Mouse (Mus musculus) heart, postnatal 0 days (tissue): ENCODE measurements around the gene Gm47969. TPM values are rescaled to one million over a fixed set of nuclear protein-coding genes. Genes with fewer than 3 reads are reported as not detected.
"Not testable (repeated sequence)": the region's sequence is repeated elsewhere in the genome, so short reads cannot be mapped to it uniquely, and the experiment has no call there.

Experiments used
- ATAC-seq: fragments of 200-750 bp; cut with Nextera tagmentation; 2 replicates; pipeline ENCODE4 v1.8.0; 2017; ENCODE audit warnings: low read depth, moderate number of reproducible peaks, moderate library complexity; ENCODE audit not compliant: insufficient read depth
- DNase-seq: peaks from one replicate; pipeline ENCODE4 v3.0.0-alpha.2; 2016; ENCODE audit warnings: low spot score
- H3K27ac ChIP-seq: fragments of 300-500 bp; sonication (generic); 2 replicates; pipeline ENCODE4 v1.5.1; 2014; ENCODE audit warnings: low read depth, mild to moderate bottlenecking
- H3K27me3 ChIP-seq: fragments of 300-500 bp; sonication (generic); 2 replicates; pipeline ENCODE4 v1.6.1; 2014; ENCODE audit warnings: low read length, mixed read lengths; ENCODE audit not compliant: control insufficient read depth, insufficient read depth
- H3K36me3 ChIP-seq: fragments of 300-500 bp; sonication (generic); replicated peaks from 2 replicates; pipeline ENCODE4 v1.6.1; 2014; ENCODE audit warnings: low read length, mixed read lengths; ENCODE audit not compliant: control insufficient read depth, insufficient read depth
- H3K4me1 ChIP-seq: fragments of 300-500 bp; sonication (generic); 2 replicates; pipeline ENCODE4 v1.6.1; 2014; ENCODE audit warnings: antibody characterized with exemption; ENCODE audit not compliant: control insufficient read depth, insufficient read depth
- H3K4me2 ChIP-seq: fragments of 300-500 bp; sonication (generic); 2 replicates; pipeline ENCODE4 v1.6.1; 2014; ENCODE audit warnings: low read depth, mild to moderate bottlenecking, low read length, moderate library complexity
- H3K4me3 ChIP-seq: fragments of 300-500 bp; sonication (generic); 2 replicates; pipeline ENCODE4 v1.5.1; 2014; ENCODE audit warnings: low read depth, low read length
- H3K9ac ChIP-seq: fragments of 300-500 bp; sonication (generic); replicated peaks from 2 replicates; pipeline ENCODE4 v1.6.1; 2014; ENCODE audit warnings: low read depth, low read length, mixed read lengths
- H3K9me3 ChIP-seq: fragments of 300-500 bp; sonication (generic); replicated peaks from 2 replicates; pipeline ENCODE4 v1.6.1; 2016; ENCODE audit warnings: low read length; ENCODE audit not compliant: control insufficient read depth
- CTCF ChIP-seq: IDR thresholded peaks from 2 replicates; pipeline ENCODE4 v1.5.1; 2016; ENCODE audit warnings: antibody characterized with exemption, control low read depth, low read depth
- EP300 ChIP-seq: IDR thresholded peaks from 2 replicates; pipeline ENCODE4 v1.6.1; 2016; ENCODE audit warnings: antibody characterized with exemption, low read depth
- WGBS: fragments of 180-500 bp; shearing (Covaris S2); extraction: QIAGEN DNeasy Blood & Tissue Kit; methylation state at CpG from one replicate; pipeline ENCODE4 v1.1.7; 2014; 5-methylcytosine and 5-hydroxymethylcytosine counted together
- polyA plus RNA-seq: library from polyadenylated mRNA; unstranded; fragments of >200 nt; fragmentation: Nextera tagmentation; extraction: Ambion mirVana; gene quantifications from 2 replicates; pipeline ENCODE4 v1.2.1, GENCODE M21; 2015
- total RNA-seq: library from RNA; depleted of rRNA; stranded (reverse); fragments of >200 nt; gene quantifications from 2 replicates; pipeline ENCODE4 v1.2.3, GENCODE M21; 2014; ENCODE audit warnings: low replicate concordance; rRNA removed

The Gm47969 gene
- total RNA-seq, result not detected in 2 replicates
- polyA plus RNA-seq, result not detected in 2 replicates

DNA sequence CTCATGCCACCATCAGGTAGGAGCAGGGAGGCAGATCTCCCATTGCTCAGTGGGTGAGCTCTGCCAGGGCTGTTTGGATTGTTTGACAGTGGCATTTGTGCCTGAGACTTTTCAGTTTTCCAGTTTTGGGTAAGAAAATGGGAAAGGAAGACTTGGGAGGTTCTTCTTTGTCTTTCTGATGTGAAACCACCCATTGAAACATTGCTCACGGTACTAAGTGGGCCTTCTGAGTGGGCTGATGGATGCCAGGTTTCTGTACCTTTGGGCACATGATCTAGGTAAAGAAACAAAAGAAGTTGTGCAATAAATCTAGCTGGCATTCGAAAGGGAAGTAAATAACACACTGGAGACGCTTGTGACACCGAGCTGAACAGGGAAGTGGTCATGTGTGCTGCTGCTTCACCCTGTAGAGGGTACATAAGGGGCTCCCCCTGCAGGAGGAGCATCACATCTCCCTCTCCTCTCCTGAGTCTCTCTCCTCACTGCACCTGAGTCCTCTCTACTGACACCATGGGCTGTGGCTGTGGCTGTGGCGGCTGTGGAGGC, at the start of gene Gm47969:
TSS of gene Gm47969 (plus strand) at position 51 of the 546 bp plus-strand sequence.
- no peak within 1 kb of the TSS for H3K27ac ChIP-seq
- H3K27me3 ChIP-seq, result no peaks in the 10 kb centered on the region
- WGBS, result 70% methylated on average over 5 of the region's 5 CpGs
- no peak for DNase-seq
- H3K4me2 ChIP-seq, result no peak within 1 kb of the TSS
- H3K9me3 ChIP-seq, result no peaks in the 10 kb centered on the region
- no peaks in the 10 kb centered on the region for H3K4me1 ChIP-seq
- H3K36me3 ChIP-seq, result no peaks in the 10 kb centered on the region
- H3K9ac ChIP-seq, result no peak within 1 kb of the TSS
- TF ChIP-seq EP300 (no peak), CTCF (no peak)
- H3K4me3 ChIP-seq, result no peak within 1 kb of the TSS
- ATAC-seq, result no peak

DNA sequence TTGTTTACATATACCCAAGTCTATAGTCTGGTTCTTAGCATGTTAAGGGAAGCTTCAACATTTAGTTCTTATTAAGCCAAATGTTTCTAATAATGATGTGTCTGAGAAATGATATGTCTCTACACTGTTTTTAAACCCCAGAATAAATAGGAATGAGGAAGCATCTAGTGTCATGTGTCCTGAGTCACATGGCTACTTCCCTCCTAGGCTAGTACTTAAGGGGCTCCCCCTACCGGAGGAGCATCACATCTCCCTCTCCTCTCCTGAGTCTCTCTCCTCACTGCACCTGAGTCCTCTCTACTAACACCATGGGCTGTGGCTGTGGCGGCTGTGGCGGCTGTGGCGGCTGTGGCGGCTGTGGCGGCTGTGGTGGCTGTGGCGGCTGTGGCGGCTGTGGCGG, 44.4 kb upstream of the Gm47969 start, which contains the start of gene Gm47959:
TSS of gene Gm47959 (plus strand) at position 243 of the 400 bp plus-strand sequence.
- not testable (repeated sequence) for H3K9me3 ChIP-seq, H3K4me1 ChIP-seq, DNase-seq, H3K4me3 ChIP-seq, ATAC-seq, H3K4me2 ChIP-seq, H3K27me3 ChIP-seq, H3K9ac ChIP-seq, H3K27ac ChIP-seq, H3K36me3 ChIP-seq
- WGBS, result 92% methylated on average over 7 of the region's 9 CpGs

DNA sequence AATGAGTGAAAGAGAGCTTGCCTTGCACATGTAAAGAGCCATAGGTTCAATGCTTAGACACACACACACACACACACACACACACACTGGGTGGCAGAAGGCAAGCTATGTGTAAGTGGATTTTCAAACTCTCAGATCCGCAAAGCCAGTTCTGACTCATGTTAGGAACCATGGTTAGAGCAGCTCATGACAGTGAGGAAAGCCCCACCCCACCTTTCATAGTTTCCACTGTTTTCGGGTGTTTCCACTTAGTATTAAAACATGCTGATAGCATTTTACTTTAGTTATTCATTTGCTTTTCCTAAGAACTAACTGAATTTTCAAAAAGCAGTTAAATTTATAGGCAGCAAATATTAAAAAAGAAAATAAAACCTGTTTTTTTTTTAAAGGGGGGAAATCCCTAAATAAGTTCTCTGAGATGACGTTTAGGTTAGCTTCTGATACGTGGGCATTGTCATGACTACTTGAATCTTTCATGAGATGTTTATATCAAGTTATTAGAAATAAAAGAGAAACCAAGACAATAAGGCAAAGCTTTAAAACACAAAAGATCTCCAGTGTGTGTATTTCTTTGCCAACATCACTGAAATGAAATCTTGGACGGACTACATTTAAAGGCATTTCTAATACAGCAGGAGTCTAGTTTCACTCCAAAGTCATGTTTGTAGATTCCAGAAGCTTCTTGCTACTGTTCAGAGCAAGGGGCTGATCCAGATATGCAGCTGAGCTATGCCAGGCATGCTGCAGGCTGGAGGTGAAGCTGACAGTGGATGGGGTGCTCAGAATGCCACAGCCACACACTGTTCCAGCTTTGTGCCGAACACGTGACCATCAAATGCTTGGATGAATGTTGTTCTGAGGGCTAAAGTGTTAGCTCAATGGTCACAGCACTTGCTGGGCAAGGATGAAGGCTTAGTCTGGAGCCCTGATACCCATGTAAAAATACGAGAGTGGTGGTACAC, 38.2 kb upstream of the Gm47969 start:
- ATAC-seq, result peak; percentile 82
- 39% methylated on average over 8 of the region's 8 CpGs for WGBS
- no peaks in the 10 kb centered on the region for H3K36me3 ChIP-seq
- no peaks in the 10 kb centered on the region for H3K27me3 ChIP-seq
- no peaks in the 10 kb centered on the region for H3K9me3 ChIP-seq
- no peak for DNase-seq
- H3K4me3 ChIP-seq, result no peak overlapping the region
- H3K4me2 ChIP-seq, result no peak overlapping the region
- H3K27ac ChIP-seq, result no peak overlapping the region
- no peak overlapping the region for H3K9ac ChIP-seq
- TF ChIP-seq EP300 (no peak), CTCF (no peak)
- peaks cover 4% of the 10 kb centered on the region; the same call in 1 of the 2 replicates for H3K4me1 ChIP-seq

DNA sequence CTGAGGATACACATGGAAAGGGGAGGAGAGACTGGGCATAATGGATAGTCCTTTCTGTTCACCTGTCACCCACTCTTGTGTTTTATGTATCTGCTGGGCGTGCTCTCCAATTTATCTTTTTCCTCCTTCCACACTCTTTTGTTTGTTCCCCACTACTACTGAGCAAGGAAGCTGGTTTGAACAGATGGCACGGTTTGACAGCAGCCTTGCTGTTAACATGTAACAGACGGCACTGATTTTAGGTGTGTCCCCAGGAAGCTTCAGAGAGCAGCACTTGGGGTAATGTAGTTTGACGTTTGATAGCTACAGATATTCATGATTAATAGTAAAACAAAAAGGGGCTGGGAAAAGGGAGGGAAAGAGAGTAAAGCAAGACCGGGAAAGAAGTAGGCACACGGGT, 37.3 kb upstream of the Gm47969 start:
- no peak overlapping the region for H3K27ac ChIP-seq
- DNase-seq, result no peak
- no peaks in the 10 kb centered on the region for H3K27me3 ChIP-seq
- no peak overlapping the region for H3K4me2 ChIP-seq
- no peak for TF ChIP-seq CTCF
- TF ChIP-seq EP300, result no peak
- no peak for ATAC-seq
- peaks cover 4% of the 10 kb centered on the region; the same call in 1 of the 2 replicates for H3K4me1 ChIP-seq
- no peak overlapping the region for H3K9ac ChIP-seq
- 70% methylated on average over 6 of the region's 6 CpGs for WGBS
- H3K4me3 ChIP-seq, result no peak overlapping the region
- no peaks in the 10 kb centered on the region for H3K36me3 ChIP-seq
- no peaks in the 10 kb centered on the region for H3K9me3 ChIP-seq

DNA sequence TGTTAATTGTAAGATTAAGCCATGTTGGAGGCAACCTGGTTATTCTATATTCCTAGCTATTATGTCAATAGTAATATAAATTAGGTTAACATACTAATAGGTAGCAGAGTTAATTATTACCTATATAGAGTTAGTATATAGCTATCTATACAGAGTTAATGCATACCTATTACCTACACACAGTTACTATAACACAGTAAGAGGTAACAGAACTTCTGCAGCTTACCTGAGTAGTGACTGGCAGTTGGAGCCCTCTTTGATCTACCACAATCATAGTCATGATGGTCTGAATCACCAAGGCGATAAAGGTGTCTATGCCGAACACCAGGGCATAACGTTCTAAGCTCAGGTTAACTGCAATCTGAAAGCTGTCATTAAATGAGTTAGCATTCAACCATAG, 30.3 kb upstream of the Gm47969 start:
- no peak for DNase-seq
- Histone ChIP-seq H3K4me3 (no peak overlapping the region), H3K27me3 (no peaks in the 10 kb centered on the region), H3K4me1 (no peaks in the 10 kb centered on the region), H3K9ac (no peak overlapping the region), H3K4me2 (no peak overlapping the region), H3K27ac (no peak overlapping the region), H3K9me3 (0 out of 2 replicates have a peak, but pooled peaks cover 3% of the 10 kb centered on the region), H3K36me3 (no peaks in the 10 kb centered on the region)
- no peak for ATAC-seq
- 90% methylated on average over 3 of the region's 3 CpGs for WGBS
- TF ChIP-seq CTCF (no peak), EP300 (no peak)
